Mouse (Mus musculus) R1 (cell line): Measurements from ENCODE around the gene Kcnk5.

ENCODE experiments used
- DNase-seq: peaks from one replicate; pipeline ENCODE4 v3.0.0-alpha.2; 2018; ENCODE audit warnings: low read depth, low spot score

The Kcnk5 gene

DNA sequence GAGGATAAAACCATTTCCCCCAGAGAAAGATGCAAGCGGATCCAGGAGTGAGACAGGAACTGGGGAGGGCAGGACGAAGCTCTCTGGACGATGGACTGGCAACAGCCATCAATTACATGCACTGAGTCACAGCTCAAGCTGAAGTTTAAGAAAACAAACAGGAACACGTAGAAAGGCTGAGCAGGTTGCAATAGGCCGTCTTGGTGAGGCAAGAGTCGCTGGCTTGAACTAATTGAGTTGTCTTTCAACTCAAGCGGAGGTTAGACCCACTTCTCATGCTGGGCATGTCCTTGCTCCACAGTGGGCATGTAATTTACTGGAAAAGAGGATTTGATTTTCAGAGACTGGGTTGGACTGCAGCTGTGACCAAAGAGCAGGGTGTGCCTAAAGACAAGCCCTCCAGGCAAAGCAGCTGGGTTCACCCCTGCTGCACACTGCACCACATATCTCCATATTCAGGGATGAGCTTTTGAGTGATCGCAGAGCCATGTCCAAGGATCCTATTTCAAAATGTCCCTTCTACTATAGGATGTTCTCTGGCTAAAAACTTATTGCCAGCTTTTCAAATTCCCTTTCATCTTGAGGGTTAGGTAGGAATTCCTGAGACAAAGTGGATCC, 19.6 kb upstream of the Kcnk5 start:
- DNase-seq: peak; percentile 52

DNA sequence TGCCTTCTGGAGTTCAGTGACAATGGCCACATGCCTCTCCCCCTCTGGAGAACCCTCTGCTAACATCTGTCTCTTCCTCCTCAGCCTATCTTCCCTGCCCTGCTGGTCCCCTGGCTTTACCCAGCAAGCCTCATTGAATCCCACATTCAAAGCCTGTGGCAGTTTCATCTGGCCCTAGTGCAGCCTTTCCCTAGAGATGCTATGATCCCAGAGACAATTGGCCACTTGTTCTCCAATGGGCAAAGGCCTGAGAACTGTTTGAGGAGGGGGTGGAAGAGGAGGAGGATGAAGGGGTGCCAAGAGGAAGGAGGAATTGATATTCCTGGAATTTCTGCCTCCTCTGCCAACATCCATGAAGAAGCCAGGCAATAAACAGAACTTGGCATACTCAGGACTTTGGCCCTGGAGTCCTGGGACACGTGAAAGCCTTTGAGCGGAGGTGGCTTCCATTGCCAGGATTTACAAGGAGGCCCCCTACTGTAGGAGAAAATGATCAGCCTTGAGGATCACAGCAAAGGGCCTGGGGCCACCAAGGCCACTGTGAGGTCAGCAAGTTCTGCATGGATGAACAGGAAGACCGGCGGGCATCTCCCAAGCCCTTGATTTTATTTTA, 11.6 kb upstream of the Kcnk5 start:
- DNase-seq: no peak

DNA sequence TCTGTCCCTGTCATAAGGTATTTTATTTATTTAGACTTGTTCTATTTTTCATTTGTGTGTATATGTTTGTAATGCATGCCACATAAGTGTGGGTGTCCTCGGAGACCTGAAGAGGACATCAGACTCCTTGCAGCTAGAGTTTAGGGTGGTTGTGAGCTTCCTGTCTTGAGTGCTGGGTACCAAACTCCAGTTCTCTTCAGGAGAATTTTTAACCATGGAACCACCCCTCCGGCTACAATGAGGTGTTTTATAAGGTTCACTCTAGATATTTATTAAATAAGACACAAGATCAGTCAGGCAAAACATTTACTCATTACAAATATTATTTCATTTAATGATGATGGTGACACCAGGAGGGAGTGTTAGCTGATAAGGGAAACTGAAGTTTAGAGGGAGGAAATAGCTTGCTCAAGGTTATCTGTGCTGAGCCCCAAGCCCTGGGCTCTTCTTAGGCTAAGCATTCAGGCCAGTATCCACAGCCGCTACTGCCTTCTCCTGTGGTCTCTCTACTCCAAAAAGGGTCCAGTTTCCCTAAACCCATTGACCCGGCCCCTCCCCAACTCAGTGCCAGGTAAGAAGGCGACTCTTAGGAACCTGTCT, 9.6 kb upstream of the Kcnk5 start:
- DNase-seq: no peak

DNA sequence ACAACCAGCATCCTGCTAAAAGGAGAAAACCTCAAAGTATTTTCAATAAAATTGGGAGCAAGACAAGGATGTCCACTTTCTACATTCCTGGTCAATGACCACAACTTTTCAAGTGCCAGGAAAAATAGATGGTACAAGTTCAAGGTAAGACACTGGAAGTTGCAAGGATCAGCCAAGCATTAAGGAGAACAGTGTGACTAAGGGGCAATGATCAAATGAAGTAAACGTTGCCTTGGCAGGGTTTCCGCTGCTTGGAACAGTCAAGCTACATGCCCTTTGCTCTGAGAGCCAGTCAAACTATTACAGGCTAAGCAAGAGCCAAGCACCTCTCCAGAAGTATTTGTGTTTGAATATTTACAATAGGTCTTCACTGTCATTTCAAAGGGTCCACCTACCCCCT, 8.1 kb upstream of the Kcnk5 start:
- no peak for DNase-seq

DNA sequence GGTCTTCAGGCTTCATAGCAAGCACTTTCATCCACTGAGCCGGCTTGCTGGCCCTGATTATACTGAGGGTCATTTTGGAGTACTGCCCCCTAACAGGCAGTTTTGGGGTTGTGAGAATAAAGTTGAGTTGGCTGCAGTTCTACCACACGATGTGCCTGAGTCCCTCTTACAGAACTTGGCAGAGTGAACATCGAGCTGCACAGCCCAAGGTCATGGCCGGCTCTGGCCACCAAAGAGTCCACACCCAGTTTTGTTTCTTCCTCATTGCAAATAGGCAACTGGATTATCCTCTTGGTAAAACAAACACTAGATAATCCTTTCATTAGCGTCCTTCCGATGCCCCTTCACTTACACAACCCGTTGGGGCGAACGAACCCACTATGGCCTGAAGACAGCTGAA, 3.8 kb upstream of the Kcnk5 start:
- no peak for DNase-seq

DNA sequence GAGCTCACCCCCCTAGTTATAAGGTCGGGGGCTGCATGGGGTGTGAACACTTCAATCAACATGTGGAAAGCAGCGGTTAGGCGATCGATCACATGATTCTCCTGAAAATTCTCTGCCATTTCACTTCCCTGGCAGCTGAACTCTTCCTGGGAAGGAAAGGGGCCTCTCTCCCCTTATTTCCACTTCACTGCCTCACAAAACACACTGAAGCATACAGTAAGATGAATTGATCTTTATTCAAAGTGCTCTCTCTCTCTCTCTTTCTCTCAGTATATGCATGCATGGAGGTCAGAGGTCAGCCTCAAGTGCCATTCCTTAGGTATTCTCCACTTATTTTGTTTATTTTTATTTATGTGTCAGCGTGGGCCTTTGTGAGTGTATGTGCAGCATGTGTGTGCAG, 2.1 kb upstream of the Kcnk5 start:
- no peak for DNase-seq

DNA sequence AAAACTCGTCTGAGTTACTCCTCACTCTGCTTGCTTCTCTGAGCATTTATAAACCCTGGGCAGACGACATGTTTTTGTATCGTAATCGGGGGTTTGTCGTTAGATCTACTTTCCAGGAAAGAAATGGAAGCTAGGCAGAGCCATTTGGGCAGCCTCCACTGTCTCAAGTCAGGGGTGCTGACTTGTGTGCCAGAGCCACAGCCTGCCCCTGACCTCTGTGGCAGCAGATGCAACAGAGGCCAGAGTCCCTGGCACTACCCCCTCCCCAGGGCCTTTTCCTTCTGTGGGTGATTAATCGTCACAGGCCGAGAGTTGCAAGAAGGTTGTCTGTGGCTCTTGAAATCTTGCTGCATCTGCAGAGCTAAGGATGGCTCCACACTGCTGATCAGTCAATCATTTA, 987 bp upstream of the Kcnk5 start:
- DNase-seq: no peak

DNA sequence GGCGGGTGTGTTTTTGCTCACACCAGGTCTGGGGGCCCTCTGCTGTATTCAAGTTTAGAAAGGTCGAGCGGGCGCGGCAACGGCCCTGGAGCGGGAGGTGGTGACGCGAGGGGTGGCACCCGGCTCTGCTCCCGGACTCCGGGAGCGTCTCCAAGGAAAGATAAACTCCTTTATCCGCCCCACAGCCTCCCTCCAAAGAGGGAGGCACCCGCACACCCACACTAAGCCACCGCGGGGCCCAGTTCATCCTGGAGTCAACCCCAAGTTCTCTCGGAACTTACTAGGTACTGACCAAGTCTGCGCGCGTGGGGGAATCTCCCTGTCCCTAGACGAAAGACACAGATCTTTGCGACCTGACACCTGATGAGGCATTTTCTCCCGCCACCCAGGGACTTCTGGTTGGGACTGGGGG, 852 bp downstream of the Kcnk5 start:
- no peak for DNase-seq

DNA sequence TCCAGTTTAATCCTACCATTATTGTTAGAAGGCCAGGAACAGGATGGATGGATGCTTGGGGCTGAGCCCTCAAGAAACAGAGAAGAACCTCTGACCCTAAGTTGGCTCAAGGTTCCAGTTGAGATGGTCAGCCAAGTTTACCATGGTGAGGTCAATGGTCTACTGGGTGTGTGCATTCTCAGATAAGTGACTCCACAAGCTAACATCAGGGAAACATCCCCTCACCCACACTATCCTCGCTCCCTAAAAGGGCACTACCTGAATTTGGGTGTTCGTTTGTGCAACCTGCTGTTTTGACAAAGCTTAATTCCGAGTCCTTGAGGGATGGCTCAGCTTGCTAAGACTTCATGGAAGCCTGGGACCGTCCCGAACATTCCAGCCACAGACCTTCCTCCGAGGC, 1.3 kb downstream of the Kcnk5 start:
- no peak for DNase-seq

DNA sequence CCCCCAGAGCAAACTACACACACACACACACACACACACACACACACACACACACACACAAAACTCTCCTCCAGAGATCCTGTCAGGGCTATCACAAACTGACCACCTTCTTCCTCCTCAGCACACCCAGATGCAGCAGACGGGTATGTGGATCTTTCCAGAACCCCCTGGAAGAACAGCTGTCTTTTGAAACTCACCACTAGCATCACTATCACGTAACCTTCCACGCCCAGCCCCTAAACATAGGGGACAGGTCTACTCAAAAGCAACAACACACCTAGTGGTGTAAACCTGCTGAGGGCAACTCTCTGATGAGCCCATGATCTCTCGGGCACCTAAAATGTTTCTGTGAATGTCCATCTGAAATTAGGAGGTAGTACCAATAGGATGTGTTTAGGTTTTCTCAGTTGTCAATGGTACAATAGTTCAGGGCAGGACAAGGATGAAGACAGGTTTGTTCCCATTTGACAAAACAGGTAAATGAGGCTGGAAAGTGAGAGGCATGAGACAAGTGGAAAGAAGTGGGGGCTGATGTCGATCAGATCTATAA, 1.8 kb downstream of the Kcnk5 start:
- DNase-seq: no peak

DNA sequence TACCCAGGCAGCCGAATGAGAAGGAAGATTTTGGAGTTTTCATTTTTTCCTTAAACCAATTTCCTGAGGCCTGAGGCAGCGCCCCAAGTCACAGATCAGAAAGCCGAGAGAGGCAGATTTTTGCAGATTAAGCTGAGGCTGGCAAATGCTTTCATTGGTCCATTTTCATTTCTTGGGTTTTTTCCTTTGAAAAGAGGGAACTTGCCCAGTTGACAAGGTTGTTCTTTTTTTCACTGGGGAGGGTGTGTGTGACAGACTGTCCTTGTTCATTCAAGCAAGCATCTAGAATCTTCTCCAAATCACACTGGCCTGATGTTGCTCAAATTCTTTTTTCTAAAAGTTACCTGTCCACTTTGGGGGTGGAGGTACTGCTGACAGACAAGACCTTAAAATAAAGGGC, 2.5 kb downstream of the Kcnk5 start:
- no peak for DNase-seq

DNA sequence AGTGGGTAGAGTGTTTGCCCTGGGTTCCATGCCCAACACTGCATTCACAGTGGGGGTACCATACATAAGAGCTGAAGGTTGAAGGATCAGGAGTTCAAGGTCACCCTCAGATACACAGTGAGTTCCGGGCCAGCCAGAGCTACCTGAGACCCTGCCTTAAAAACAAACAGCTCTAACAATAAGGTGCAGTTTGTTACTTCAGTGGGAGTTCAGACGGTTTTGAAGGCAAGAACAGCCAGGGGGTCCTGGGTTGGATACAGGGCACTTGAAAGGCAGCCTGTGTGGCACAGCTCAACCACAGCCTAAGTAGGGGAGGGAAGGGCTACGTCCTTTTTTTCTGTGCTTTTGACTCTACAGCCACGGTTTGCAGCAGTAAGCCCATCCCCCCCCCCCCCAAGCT, 3.0 kb downstream of the Kcnk5 start:
- peak; percentile 91 for DNase-seq

DNA sequence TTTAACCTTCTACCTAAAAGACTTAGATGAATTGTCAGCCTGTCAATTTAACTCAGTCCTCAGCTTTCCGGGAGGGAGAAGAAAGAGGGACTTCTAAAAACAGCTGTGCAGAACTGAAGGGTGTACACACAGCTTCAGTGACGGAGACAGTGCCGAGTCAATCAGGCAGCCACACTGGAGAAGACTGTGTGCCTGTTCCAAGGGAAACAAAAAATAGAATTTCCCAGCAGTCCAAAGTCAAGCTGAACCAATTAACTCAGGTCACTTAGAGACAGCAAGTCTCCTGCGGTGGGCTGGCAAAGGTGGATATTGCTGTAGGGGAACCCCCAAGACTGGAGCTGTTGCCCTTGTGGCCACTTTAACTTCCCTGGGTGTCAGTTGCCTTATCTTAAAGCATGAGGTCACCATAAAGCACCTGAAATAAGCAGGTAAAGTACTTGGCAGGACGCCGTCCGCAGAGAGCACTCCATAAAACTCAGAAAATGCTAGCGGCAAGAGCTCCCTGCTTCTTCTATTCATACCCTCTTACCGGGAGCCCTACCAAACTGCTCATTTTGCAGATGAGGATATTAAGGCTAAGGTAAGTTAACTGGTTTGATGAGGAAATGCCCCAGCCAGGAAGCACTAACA, 4.0 kb downstream of the Kcnk5 start:
- no peak for DNase-seq

DNA sequence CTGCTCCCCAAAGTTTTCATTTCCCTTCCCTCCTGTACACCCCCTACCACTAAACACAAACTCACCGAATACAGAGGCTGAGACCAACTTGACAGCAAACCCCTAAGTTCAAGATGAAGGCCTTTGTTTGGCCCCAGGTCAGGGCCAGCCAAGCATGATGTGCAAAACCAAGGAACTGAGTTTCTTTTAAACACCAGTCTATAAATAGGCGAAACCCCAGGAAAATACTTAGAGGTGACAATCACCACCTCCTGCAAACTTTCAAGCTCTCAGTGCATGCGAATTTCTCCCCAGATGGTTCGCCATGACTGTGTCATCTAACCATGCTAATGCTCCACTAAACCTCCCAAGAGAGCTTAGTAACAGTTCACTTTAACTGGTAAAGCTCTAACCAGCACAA, 5.9 kb downstream of the Kcnk5 start:
- no peak for DNase-seq

DNA sequence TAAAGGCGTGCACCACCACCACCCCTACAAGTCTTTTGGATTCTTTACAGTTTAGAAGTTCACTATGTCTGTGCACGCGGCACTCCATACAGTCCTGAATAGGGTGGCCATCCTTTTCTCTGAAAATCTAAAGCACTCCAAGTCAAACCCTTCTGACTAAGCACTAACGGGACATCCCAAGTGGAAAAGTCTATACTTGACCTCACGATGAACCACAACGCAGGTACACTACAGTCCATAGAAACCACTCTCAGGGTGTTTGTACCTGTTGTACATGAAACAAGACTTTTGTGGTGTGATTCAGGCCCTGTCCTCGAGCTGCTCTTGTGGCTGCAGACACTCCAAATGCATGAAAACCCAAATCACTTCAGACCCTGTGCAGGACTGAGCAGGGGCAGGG, 6.5 kb downstream of the Kcnk5 start:
- peak; percentile 64 for DNase-seq

DNA sequence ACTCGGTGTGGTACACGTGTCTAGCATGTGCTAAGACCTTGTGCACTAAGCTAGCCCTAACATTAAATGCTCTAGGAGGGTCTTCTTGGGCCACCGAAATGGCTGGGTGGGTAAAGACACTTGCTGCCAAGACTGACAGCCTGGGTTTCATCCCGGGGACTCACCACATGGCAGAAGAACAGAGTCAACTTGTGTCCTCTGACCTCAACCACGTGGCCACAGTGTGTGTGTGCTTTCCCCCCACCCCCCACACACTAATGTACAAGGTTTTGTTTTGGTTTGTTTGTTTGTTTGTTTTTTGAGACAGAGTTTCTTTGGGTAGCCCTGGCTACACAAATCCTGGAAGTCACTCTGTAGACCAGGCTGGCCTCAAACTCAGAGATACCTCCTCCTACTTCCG, 6.9 kb downstream of the Kcnk5 start:
- DNase-seq: no peak

DNA sequence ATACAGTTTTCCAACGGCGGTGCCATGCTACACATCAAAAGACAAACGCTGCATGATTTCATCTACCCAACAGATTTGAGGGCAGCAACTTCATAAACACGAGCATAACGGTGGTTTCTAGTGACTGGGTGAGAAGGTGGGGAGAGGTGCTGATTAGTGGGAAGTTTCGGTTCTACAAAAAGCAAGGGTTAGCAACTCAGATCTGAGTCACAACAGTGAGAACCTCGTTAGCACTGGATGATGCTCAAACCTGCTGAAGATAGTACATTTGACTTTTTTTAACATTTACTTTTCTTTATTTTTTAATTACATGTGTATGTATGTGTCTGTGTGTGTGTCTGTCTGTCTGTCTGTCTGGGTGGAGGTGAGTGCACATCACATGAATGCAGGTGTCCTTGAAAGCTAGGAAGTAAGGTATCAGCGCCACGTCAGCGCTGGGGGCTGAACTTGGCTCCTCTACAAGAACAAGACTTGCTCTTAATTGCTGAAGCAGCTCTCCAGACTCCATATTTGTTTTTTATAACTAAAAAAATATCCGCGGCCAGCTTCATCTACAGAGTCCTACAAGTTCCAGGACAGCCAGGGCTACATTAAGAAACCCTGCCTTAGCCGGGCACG, 7.6 kb downstream of the Kcnk5 start:
- no peak for DNase-seq

DNA sequence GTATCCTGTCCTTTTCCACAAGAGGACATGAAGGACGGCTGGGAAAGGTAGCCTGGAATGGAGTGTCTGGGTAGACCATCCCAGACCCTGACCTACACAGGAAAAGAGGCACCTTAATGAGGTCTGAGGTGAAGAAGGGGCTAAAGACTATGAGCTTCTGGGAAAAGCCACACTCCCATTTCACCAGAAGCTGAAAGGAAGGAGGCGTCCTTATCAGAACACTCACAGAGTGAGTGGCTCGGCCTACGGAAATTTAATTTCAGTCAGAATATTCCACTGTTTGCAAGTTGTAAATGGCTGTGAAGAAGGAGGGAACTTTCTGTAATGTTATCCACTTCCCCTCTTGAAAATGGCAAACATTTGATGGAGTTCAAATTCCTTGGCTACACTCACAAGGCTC, 8.7 kb downstream of the Kcnk5 start:
- no peak for DNase-seq

DNA sequence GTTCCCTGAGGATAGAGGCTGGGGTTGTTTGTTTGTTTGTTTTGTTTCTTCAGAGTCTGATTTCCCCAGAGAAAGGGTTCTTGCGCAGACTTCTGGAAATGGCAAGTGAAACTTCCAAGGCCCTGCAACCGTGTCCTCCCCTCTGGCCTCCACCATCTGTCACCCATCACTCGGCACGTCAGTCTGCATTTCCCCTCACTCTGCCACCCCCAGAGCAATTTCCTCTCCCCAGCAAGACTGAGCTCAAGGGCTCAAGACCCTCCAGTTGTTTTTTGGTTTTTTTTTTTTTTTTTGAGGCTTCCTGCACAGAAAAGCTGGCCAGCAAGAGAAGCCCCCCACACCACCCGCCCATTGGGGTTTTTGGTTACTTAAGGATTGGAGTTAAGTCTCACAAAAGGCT, 9.1 kb downstream of the Kcnk5 start:
- DNase-seq: no peak

DNA sequence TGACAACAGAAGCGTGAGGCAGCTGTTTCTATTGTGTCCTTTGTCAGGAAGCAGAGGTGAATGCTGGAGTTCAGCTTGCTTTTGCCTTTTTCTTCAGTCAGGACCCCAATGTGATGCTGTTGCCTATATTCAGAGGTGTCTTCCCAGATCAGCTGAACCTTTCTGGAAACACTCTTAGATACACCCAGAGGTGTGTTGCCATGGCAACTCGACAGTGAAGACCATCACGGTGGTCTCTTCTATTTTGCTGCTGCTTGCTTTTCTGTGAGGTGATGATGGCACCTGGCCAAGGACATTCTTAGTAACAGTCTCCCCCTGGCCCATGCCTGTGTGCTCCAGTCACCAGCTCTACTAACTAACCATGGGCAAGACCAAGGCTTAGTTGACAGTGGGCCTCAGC, 9.8 kb downstream of the Kcnk5 start:
- DNase-seq: no peak

DNA sequence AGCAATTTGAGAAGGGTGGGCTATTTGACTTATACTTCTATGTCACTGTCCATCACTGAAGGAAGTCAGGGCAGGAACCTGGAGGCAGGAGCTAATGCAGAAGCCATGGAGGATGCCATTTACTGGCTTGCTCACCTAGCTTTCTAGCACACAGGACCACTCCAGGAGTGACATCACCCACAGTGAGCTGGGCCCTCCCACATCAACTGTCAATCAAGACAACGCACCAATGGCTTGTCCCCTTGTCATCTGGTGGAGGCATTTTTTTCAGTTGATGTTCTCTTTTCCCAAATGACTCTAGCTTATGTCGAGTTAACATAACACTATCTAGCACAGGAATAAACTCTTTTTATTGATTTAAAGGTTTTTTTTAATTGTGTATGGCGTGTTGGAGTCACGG, 12.4 kb downstream of the Kcnk5 start:
- peak; percentile 39 for DNase-seq

DNA sequence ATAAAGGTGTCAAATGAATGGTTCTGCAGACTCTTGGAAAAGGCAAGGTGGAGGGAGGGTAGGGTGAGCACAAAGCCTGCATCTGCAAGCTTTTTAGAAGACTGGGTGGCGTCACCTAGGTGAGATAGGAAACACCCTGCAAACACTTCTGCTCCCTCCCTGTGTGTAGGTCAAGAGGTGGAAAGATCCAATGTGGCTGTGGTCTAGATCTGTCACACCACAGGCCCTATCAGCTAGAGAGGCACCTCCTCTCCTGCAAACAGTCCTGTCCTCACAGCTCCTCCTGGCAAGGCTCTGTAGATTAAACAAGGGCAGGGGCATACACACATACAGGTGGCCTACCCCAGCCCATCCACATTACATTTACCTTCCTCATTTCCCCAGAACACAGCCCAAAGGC, 13.1 kb downstream of the Kcnk5 start:
- no peak for DNase-seq
